19 mouse cellular contexts compared by ENCODE assay signal in the genomic region with DNA sequence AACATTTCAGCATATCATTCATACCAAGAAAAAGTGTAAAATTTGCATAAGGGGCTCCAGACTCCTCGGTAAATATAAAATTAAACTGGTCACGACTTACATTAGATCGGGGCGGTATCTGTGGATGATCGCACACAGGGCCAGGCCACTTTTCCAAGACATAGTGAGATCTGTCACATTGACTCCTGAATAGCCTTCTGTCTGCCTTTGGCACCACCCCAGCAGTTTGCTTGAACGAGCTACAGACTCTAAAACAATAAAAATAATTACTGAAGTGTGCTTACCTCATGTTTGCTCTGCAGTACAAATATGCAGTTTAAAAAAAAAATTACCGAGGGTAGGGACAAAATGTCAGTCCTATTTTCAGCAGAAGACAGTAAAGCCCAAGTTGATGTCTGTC.
DNase-seq lines count a peak whose midpoint lies in the region; ATAC-seq and TF ChIP-seq lines count a peak whose summit lies in the region.
"Had no signal": no experiment of that assay in that cellular context is flagged by ENCODE, and none has a peak within 500 bp of the region (broad histone marks: within the 10 kb centered on the region; RNA-seq: fewer than 3 reads in every experiment).

No protein-coding gene starts in this region.

- 0 out of 2 replicates have a peak overlapping the region, but pooled peaks have one; percentile 29 for H3K27ac ChIP-seq in gastrocnemius, adult 2 months
- peak overlapping the region; percentile 38; the same call in 1 of the 2 replicates for H3K27ac ChIP-seq in neural tube, embryonic 13.5 days (replicated peaks)
- H3K27ac ChIP-seq: embryonic facial prominence, embryonic 10.5 days; forebrain, embryonic 12.5 days; hindbrain, embryonic 14.5 days had no signal

- no peaks in the 10 kb centered on the region for H3K27me3 ChIP-seq in neural tube, embryonic 13.5 days
- H3K27me3 ChIP-seq: forebrain, embryonic 12.5 days had no signal

- H3K9me3 ChIP-seq in neural tube, embryonic 13.5 days, result no peaks in the 10 kb centered on the region
- H3K9me3 ChIP-seq: embryonic facial prominence, embryonic 10.5 days; forebrain, embryonic 12.5 days had no signal

- peaks cover 25% of the 10 kb centered on the region for H3K4me1 ChIP-seq in neural tube, embryonic 13.5 days (replicated peaks)

- no peak overlapping the region for H3K9ac ChIP-seq in neural tube, embryonic 13.5 days
- H3K9ac ChIP-seq: forebrain, embryonic 12.5 days; hindbrain, embryonic 14.5 days had no signal

- no peak for DNase-seq in gastrocnemius, adult 2 months
- no peak for DNase-seq in gastrocnemius, postnatal 14 days
- DNase-seq in neural tube, embryonic 10.5 days (ENCODE audit: extremely low spot score, low spot score), result no peak
- DNase-seq in cerebellum, adult 8-10 months, result peak; percentile 65
- no peak for DNase-seq in spleen, adult 12 weeks (ENCODE audit: low spot score)
- DNase-seq: adrenal gland, adult 8-10 months; kidney, postnatal 36 days; liver; spleen, adult 18-20 months; thymus, adult 2 months had no signal

- intact Hi-C loops in gastrocnemius, adult 2 months (cut with DNase I), result no loop called here
- intact Hi-C loops in gastrocnemius, postnatal 14 days (cut with DNase I; ENCODE audit: low total_unique reads), result no loop called here

- no peak overlapping the region for H3K4me2 ChIP-seq in neural tube, embryonic 13.5 days
- H3K4me2 ChIP-seq: forebrain, embryonic 12.5 days; heart, embryonic 11.5 days; hindbrain, embryonic 14.5 days; midbrain, embryonic 11.5 days had no signal

- ATAC-seq in neural tube, embryonic 13.5 days (ENCODE audit: low read depth), result no peak
- no peak for ATAC-seq in CD4-positive, CD25-positive, alpha-beta regulatory T cell, adult 4 months
- ATAC-seq: intestine, embryonic 16.5 days; lung, postnatal 0 days had no signal

- H3K4me3 ChIP-seq in gastrocnemius, adult 2 months, result no peak overlapping the region
- no peak overlapping the region for H3K4me3 ChIP-seq in neural tube, embryonic 13.5 days
- H3K4me3 ChIP-seq: embryonic facial prominence, embryonic 10.5 days; forebrain, embryonic 12.5 days had no signal

- TF ChIP-seq CTCF in gastrocnemius, adult 2 months (IDR thresholded peaks at IDR 0.05), result no peak

- WGBS in neural tube, embryonic 13.5 days, result 50% methylated on average over 7 of the region's 7 CpGs

- H3K36me3 ChIP-seq in neural tube, embryonic 13.5 days, result peaks cover 77% of the 10 kb centered on the region
